Mouse (Mus musculus): ENCODE measurements around the gene Tm9sf1. TPM values are rescaled to one million over a fixed set of nuclear protein-coding genes. Genes with fewer than 3 reads are reported as not detected.

The Tm9sf1 gene
- 10 to 100 TPM; 46.8 to 47.8 TPM for total RNA-seq (2021)
- long read RNA-seq, experiment 1, transcript Tm9sf1-205 (6 exons, 2,517 nt): minor isoform, 7 of 64 reads
- long read RNA-seq, experiment 1, transcript Tm9sf1-202 (6 exons, 2,164 nt): minor isoform, 6 of 64 reads
- long read RNA-seq, experiment 1, transcript Tm9sf1-201 (5 exons, 2,382 nt): major isoform, 37 of 64 reads
- long read RNA-seq, experiment 1, partial matches to known transcripts: 4 of 64 reads
- long read RNA-seq, experiment 1, other reads (novel, unspliced or antisense): 9 of 64 reads
- long read RNA-seq, experiment 2, transcript Tm9sf1-202 (6 exons, 2,164 nt): minor isoform, 5 of 121 reads
- long read RNA-seq, experiment 2, transcript Tm9sf1-205 (6 exons, 2,517 nt): minor isoform, 6 of 121 reads
- long read RNA-seq, experiment 2, transcript Tm9sf1-201 (5 exons, 2,382 nt): major isoform, 70 of 121 reads
- long read RNA-seq, experiment 2, partial matches to known transcripts: 6 of 121 reads
- long read RNA-seq, experiment 2, other reads (novel, unspliced or antisense): 31 of 121 reads

- peak; percentile 67 to 87 for DNase-seq (ENCODE audit: low spot score in 2 of 2)
Observed at GRCm38 (mm10) chr14:55643060-55643907, at the start of gene Tm9sf1. Gene Tm9sf1 (minus strand): TSS chr14:55643806.

- DNase-seq (ENCODE audit: low spot score in 2 of 2): no peak
Observed at GRCm38 (mm10) chr14:55689433-55689832, 45.8 kb upstream of the Tm9sf1 start.

GRCm38 (mm10) chr14:55682118-55682493 lies 38.5 kb upstream of the Tm9sf1 start:
- no peak for DNase-seq (ENCODE audit: low spot score in 2 of 2)

- peak; percentile 84 to 89 for DNase-seq (ENCODE audit: low spot score in 2 of 2)
Observed at GRCm38 (mm10) chr14:55681160-55682117, 37.8 kb upstream of the Tm9sf1 start, which contains the start of gene Tinf2. Gene Tinf2 (minus strand): TSS chr14:55681820.

GRCm38 (mm10) chr14:55677615-55678014 lies 34.0 kb upstream of the Tm9sf1 start:
- DNase-seq (ENCODE audit: low spot score in 2 of 2): no peak

GRCm38 (mm10) chr14:55672741-55673060 lies 29.1 kb upstream of the Tm9sf1 start:
- DNase-seq (ENCODE audit: low spot score in 2 of 2): no peak

- peak; percentile 47 to 82 for DNase-seq (ENCODE audit: low spot score in 2 of 2)
Observed at GRCm38 (mm10) chr14:55671833-55672740, 28.5 kb upstream of the Tm9sf1 start, which contains the start of the genes Gmpr2 and Nedd8. Gene Gmpr2 (plus strand): TSS chr14:55671941. Gene Nedd8 (minus strand): TSS chr14:55672124.

GRCm38 (mm10) chr14:55671486-55671832 lies 27.9 kb upstream of the Tm9sf1 start:
- no peak for DNase-seq (ENCODE audit: low spot score in 2 of 2)

- no peak for DNase-seq (ENCODE audit: low spot score in 2 of 2)
Observed at GRCm38 (mm10) chr14:55660636-55661035, 17.0 kb upstream of the Tm9sf1 start.

GRCm38 (mm10) chr14:55659960-55660573 lies 16.5 kb upstream of the Tm9sf1 start, which contains the start of gene Mdp1:
Gene Mdp1 (minus strand): TSS chr14:55660508.
- DNase-seq (ENCODE audit: low spot score in 2 of 2): peak; percentile 57 to 79

GRCm38 (mm10) chr14:55658011-55658410 lies 14.4 kb upstream of the Tm9sf1 start:
- no peak for DNase-seq (ENCODE audit: low spot score in 2 of 2)

GRCm38 (mm10) chr14:55656935-55657334 lies 13.3 kb upstream of the Tm9sf1 start:
- DNase-seq (ENCODE audit: low spot score in 2 of 2): no peak

GRCm38 (mm10) chr14:55651528-55651927 lies 7.9 kb upstream of the Tm9sf1 start:
- DNase-seq (ENCODE audit: low spot score in 2 of 2): no peak

GRCm38 (mm10) chr14:55649884-55650283 lies 6.3 kb upstream of the Tm9sf1 start, which contains the start of gene Tssk4:
Gene Tssk4 (plus strand): TSS chr14:55650184.
- DNase-seq (ENCODE audit: low spot score in 2 of 2): no peak

GRCm38 (mm10) chr14:55644261-55644888 lies 769 bp upstream of the Tm9sf1 start:
- DNase-seq (ENCODE audit: low spot score in 2 of 2): no peak

GRCm38 (mm10) chr14:55642679-55643059 lies 937 bp downstream of the Tm9sf1 start:
- no peak for DNase-seq (ENCODE audit: low spot score in 2 of 2)

GRCm38 (mm10) chr14:55641291-55641690 lies 2.3 kb downstream of the Tm9sf1 start:
- DNase-seq (ENCODE audit: low spot score in 2 of 2): no peak

GRCm38 (mm10) chr14:55640816-55641215 lies 2.8 kb downstream of the Tm9sf1 start:
- no peak for DNase-seq (ENCODE audit: low spot score in 2 of 2)

- no peak for DNase-seq (ENCODE audit: low spot score in 2 of 2)
Observed at GRCm38 (mm10) chr14:55637795-55638194, 5.8 kb downstream of the Tm9sf1 start, which contains the start of gene Gm49378. Gene Gm49378 (minus strand): TSS chr14:55637895.
